Mouse (Mus musculus) C2C12 (cell line): Measurements from ENCODE around the gene Rgs6. TPM values are rescaled to one million over a fixed set of nuclear protein-coding genes. Genes with fewer than 3 reads are reported as not detected.

Experiments
- H3K27me3 ChIP-seq: one replicate; pipeline ENCODE4 v1.6.1; 2011; ENCODE audit not compliant: control insufficient read depth, insufficient read depth, insufficient read length
- H3K36me3 ChIP-seq: one replicate; pipeline ENCODE4 v1.6.1; 2011; ENCODE audit not compliant: control insufficient read depth, insufficient read depth
- H3K4me3 ChIP-seq: one replicate; pipeline ENCODE4 v1.5.1; 2011; ENCODE audit warnings: mild to moderate bottlenecking, control low read depth; ENCODE audit not compliant: poor library complexity, insufficient read depth, severe bottlenecking
- H3K79me2 ChIP-seq: one replicate; pipeline ENCODE4 v1.6.1; 2011; ENCODE audit not compliant: control insufficient read depth, insufficient read depth
- H3K79me3 ChIP-seq: one replicate; pipeline ENCODE4 v1.6.1; 2011; ENCODE audit warnings: low read depth, control low read depth
- H3ac ChIP-seq: one replicate; pipeline ENCODE3; 2011; ENCODE audit warnings: low read depth; ENCODE audit not compliant: control insufficient read depth, insufficient read length
- CEBPB ChIP-seq: IDR thresholded peaks from one replicate; pipeline ENCODE4 v1.6.1; 2011; ENCODE audit warnings: low read depth, mild to moderate bottlenecking, control low read depth, moderate library complexity
- CTCF ChIP-seq: IDR thresholded peaks from one replicate; pipeline ENCODE4 v1.5.1; 2011; ENCODE audit not compliant: control insufficient read depth, insufficient read depth, insufficient read length
- FOSL1 ChIP-seq: IDR thresholded peaks from one replicate; pipeline ENCODE4 v1.8.0; 2011; ENCODE audit warnings: mild to moderate bottlenecking, low read length; ENCODE audit not compliant: poor library complexity, insufficient read depth, severe bottlenecking
- MAX ChIP-seq: IDR thresholded peaks from one replicate; pipeline ENCODE4 v1.6.1; 2011; ENCODE audit warnings: mild to moderate bottlenecking, control low read depth
- MYOD1 ChIP-seq: IDR thresholded peaks from one replicate; pipeline ENCODE4 v1.6.1; 2011; ENCODE audit warnings: low read depth; ENCODE audit not compliant: control insufficient read depth, insufficient read length
- MYOG ChIP-seq: IDR thresholded peaks from one replicate; pipeline ENCODE4 v1.6.1; 2011; ENCODE audit not compliant: control insufficient read depth, insufficient read length; ENCODE audit errors: extremely low read depth
- USF1 ChIP-seq: IDR thresholded peaks from one replicate; pipeline ENCODE4 v1.6.1; 2011; ENCODE audit warnings: low read depth, mild to moderate bottlenecking, control low read depth, moderate library complexity
- polyA plus RNA-seq: library from polyadenylated mRNA; unstranded; fragments of >200 nt; fragmentation: generic; extraction: Trizol; gene quantifications from one replicate; pipeline ENCODE4 v1.2.1, GENCODE M21; 2012; ENCODE audit warnings: missing spikeins

The Rgs6 gene
- polyA plus RNA-seq, 1 experiment, result not detected

GRCm38 (mm10) chr12:83034859-83035569, 446.9 kb downstream of the Rgs6 start:
- Histone ChIP-seq H3K79me3 (no peaks in the 10 kb centered on the region), H3K79me2 (no peaks in the 10 kb centered on the region), H3K36me3 (no peaks in the 10 kb centered on the region), H3K27me3 (no peaks in the 10 kb centered on the region), H3ac (no peak overlapping the region), H3K4me3 (no peak overlapping the region)
- no peak for TF ChIP-seq USF1
- TF ChIP-seq MAX, result no peak
- TF ChIP-seq FOSL1, result no peak
- no peak for TF ChIP-seq MYOD1
- TF ChIP-seq CTCF, result no peak
- TF ChIP-seq CEBPB, result no peak
- TF ChIP-seq MYOG, result no peak

DNA sequence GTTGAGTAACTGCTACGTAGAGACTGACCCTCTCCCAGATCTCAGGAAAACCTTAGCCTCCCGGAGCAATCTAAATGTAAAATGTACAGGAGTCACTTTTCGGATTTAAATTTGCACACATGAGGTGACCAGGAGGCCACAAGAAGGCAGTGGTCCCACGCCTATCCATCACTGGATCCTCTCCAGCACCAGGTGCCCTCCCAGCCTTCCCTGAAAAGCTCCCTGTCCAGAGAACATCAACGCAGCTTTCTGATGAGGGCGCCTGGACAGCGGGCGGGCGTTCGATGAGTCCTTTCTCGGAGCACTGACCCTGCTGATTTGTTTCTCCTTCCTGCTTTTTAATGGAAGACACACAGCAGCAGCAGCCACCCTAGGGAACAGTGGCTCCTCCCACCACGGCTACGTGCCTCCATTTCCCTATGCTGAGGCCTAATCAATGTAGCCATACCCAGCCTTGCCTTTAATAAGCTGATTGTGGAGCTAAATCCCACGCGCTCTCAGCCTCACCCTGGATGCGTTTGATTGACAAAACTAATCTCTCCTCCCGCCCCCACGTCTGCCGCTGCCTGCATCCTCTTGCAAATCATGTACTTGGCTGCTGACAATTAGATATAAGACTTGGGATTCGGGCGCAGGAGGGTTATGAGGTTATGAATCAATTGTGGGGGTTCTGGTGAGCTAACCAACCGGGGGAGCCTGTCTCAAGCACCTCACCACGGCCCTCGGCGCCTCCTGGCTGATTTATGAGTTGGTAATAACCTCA, 449.9 kb downstream of the Rgs6 start:
- H3K79me2 ChIP-seq, result no peaks in the 10 kb centered on the region
- H3K4me3 ChIP-seq, result no peak overlapping the region
- no peak overlapping the region for H3ac ChIP-seq
- H3K27me3 ChIP-seq, result no peaks in the 10 kb centered on the region
- TF ChIP-seq USF1 (no peak), MYOD1 (no peak)
- no peaks in the 10 kb centered on the region for H3K79me3 ChIP-seq
- H3K36me3 ChIP-seq, result no peaks in the 10 kb centered on the region

- no peak for TF ChIP-seq USF1
- TF ChIP-seq FOSL1, result no peak
- TF ChIP-seq CEBPB, result no peak
- no peak for TF ChIP-seq MAX
- no peak for TF ChIP-seq CTCF
- TF ChIP-seq MYOD1, result no peak
- TF ChIP-seq MYOG, result no peak
- no peaks in the 10 kb centered on the region for H3K27me3 ChIP-seq
- H3K79me2 ChIP-seq, result no peaks in the 10 kb centered on the region
- no peak overlapping the region for H3K4me3 ChIP-seq
- no peaks in the 10 kb centered on the region for H3K79me3 ChIP-seq
- no peaks in the 10 kb centered on the region for H3K36me3 ChIP-seq
- no peak overlapping the region for H3ac ChIP-seq
These were observed 450.7 kb downstream of the Rgs6 start for GRCm38 (mm10) chr12:83038779-83039178.

- no peaks in the 10 kb centered on the region for H3K79me3 ChIP-seq
- H3K4me3 ChIP-seq, result no peak overlapping the region
- H3ac ChIP-seq, result no peak overlapping the region
- H3K36me3 ChIP-seq, result no peaks in the 10 kb centered on the region
- H3K27me3 ChIP-seq, result no peaks in the 10 kb centered on the region
- TF ChIP-seq FOSL1 (no peak), CTCF (no peak), USF1 (no peak), MYOG (no peak), MAX (no peak), CEBPB (no peak), MYOD1 (no peak)
- H3K79me2 ChIP-seq, result no peaks in the 10 kb centered on the region
These were observed 451.8 kb downstream of the Rgs6 start for GRCm38 (mm10) chr12:83039859-83040258.

- no peaks in the 10 kb centered on the region for H3K79me3 ChIP-seq
- no peak overlapping the region for H3K4me3 ChIP-seq
- no peak for TF ChIP-seq MYOD1
- TF ChIP-seq FOSL1, result no peak
- no peak for TF ChIP-seq USF1
- TF ChIP-seq CTCF, result no peak
- TF ChIP-seq CEBPB, result no peak
- TF ChIP-seq MYOG, result no peak
- no peak for TF ChIP-seq MAX
These were observed 456.0 kb downstream of the Rgs6 start for GRCm38 (mm10) chr12:83043980-83044620.

More at GRCm38 (mm10) chr12:83043980-83044620, 456.0 kb downstream of the Rgs6 start:
- H3K79me2 ChIP-seq, result no peaks in the 10 kb centered on the region
- no peaks in the 10 kb centered on the region for H3K27me3 ChIP-seq
- H3ac ChIP-seq, result no peak overlapping the region
- H3K36me3 ChIP-seq, result no peaks in the 10 kb centered on the region
